Mouse (Mus musculus): Measurements from ENCODE around the gene Pdk3. TPM values are rescaled to one million over a fixed set of nuclear protein-coding genes. Genes with fewer than 3 reads are reported as not detected.

The Pdk3 gene
- polyA plus RNA-seq, 2 experiments: 31.0 to 56.7 TPM

- no peak for TF ChIP-seq POLR2A (IDR thresholded peaks at IDR 0.05; ENCODE audit: borderline replicate concordance, extremely low read depth, insufficient read depth, insufficient read length)
- Histone ChIP-seq H3K4me3 (replicated peaks; ENCODE audit: low read length) (no peak overlapping the region), H3K36me3 (ENCODE audit: control insufficient read depth, insufficient read depth, low read length) (0 out of 2 replicates have a peak, but pooled peaks cover 2% of the 10 kb centered on the region), H3K4me2 (replicated peaks; ENCODE audit: low read depth, low read length, severe bottlenecking) (no peak overlapping the region), H3K4me1 (ENCODE audit: control insufficient read depth, insufficient read depth, low read length) (no peaks in the 10 kb centered on the region), H3K9me3 (ENCODE audit: control insufficient read depth, low read length) (no peaks in the 10 kb centered on the region), H3K9ac (ENCODE audit: low read depth, low read length, severe bottlenecking) (no peak overlapping the region), H3K27ac (replicated peaks; ENCODE audit: low read depth, low read length) (no peak overlapping the region), H3K27me3 (ENCODE audit: control insufficient read depth, insufficient read depth, low read length) (no peaks in the 10 kb centered on the region)
- no peak for ATAC-seq (ENCODE audit: low FRiP score, low read depth)
- no peak for DNase-seq (ENCODE audit: low spot score)
- 81% methylated on average over 3 of the region's 3 CpGs for WGBS
Measured at GRCm38 (mm10) chrX:93760770-93761169, 71.2 kb downstream of the Pdk3 start.

GRCm38 (mm10) chrX:93756867-93757455 is 75.0 kb downstream of the Pdk3 start:
- TF ChIP-seq POLR2A (IDR thresholded peaks at IDR 0.05; ENCODE audit: borderline replicate concordance, extremely low read depth, insufficient read depth, insufficient read length): no peak
- Histone ChIP-seq H3K27ac (replicated peaks; ENCODE audit: low read depth, low read length) (no peak overlapping the region), H3K9ac (ENCODE audit: low read depth, low read length, severe bottlenecking) (no peak overlapping the region), H3K9me3 (ENCODE audit: control insufficient read depth, low read length) (no peaks in the 10 kb centered on the region), H3K4me3 (replicated peaks; ENCODE audit: low read length) (no peak overlapping the region), H3K36me3 (ENCODE audit: control insufficient read depth, insufficient read depth, low read length) (no peaks in the 10 kb centered on the region), H3K4me1 (ENCODE audit: control insufficient read depth, insufficient read depth, low read length) (no peaks in the 10 kb centered on the region), H3K4me2 (replicated peaks; ENCODE audit: low read depth, low read length, severe bottlenecking) (no peak overlapping the region), H3K27me3 (ENCODE audit: control insufficient read depth, insufficient read depth, low read length) (no peaks in the 10 kb centered on the region)
- WGBS: 62% methylated on average over 7 of the region's 7 CpGs
- DNase-seq (ENCODE audit: low spot score): no peak
- ATAC-seq (ENCODE audit: low FRiP score, low read depth): no peak

- no peaks in the 10 kb centered on the region for H3K27me3 ChIP-seq (ENCODE audit: control insufficient read depth, insufficient read depth, low read length)
- TF ChIP-seq POLR2A (IDR thresholded peaks at IDR 0.05; ENCODE audit: borderline replicate concordance, extremely low read depth, insufficient read depth, insufficient read length): no peak
- 63% methylated on average over 11 of the region's 11 CpGs for WGBS
- ATAC-seq (ENCODE audit: low FRiP score, low read depth) (no peak), DNase-seq (ENCODE audit: low spot score) (no peak)
- H3K36me3 ChIP-seq (ENCODE audit: control insufficient read depth, insufficient read depth, low read length): no peaks in the 10 kb centered on the region
- H3K9ac ChIP-seq (ENCODE audit: low read depth, low read length, severe bottlenecking): no peak overlapping the region
- H3K4me1 ChIP-seq (ENCODE audit: control insufficient read depth, insufficient read depth, low read length): no peaks in the 10 kb centered on the region
- H3K4me3 ChIP-seq (replicated peaks; ENCODE audit: low read length): no peak overlapping the region
- no peak overlapping the region for H3K4me2 ChIP-seq (replicated peaks; ENCODE audit: low read depth, low read length, severe bottlenecking)
- H3K9me3 ChIP-seq (ENCODE audit: control insufficient read depth, low read length): no peaks in the 10 kb centered on the region
- no peak overlapping the region for H3K27ac ChIP-seq (replicated peaks; ENCODE audit: low read depth, low read length)
Measured at GRCm38 (mm10) chrX:93755210-93755842, 76.7 kb downstream of the Pdk3 start.

GRCm38 (mm10) chrX:93750566-93750965 is 81.4 kb downstream of the Pdk3 start:
- 92% methylated on average over 6 of the region's 6 CpGs for WGBS
- H3K9me3 ChIP-seq (ENCODE audit: control insufficient read depth, low read length): no peaks in the 10 kb centered on the region
- H3K4me1 ChIP-seq (ENCODE audit: control insufficient read depth, insufficient read depth, low read length): no peaks in the 10 kb centered on the region
- H3K27me3 ChIP-seq (ENCODE audit: control insufficient read depth, insufficient read depth, low read length): no peaks in the 10 kb centered on the region
- no peak overlapping the region for H3K4me3 ChIP-seq (replicated peaks; ENCODE audit: low read length)
- ATAC-seq (ENCODE audit: low FRiP score, low read depth): no peak
- no peak overlapping the region for H3K27ac ChIP-seq (replicated peaks; ENCODE audit: low read depth, low read length)
- no peak for DNase-seq (ENCODE audit: low spot score)
- TF ChIP-seq POLR2A (IDR thresholded peaks at IDR 0.05; ENCODE audit: borderline replicate concordance, extremely low read depth, insufficient read depth, insufficient read length): no peak
- H3K9ac ChIP-seq (ENCODE audit: low read depth, low read length, severe bottlenecking): no peak overlapping the region
- no peaks in the 10 kb centered on the region for H3K36me3 ChIP-seq (ENCODE audit: control insufficient read depth, insufficient read depth, low read length)
- no peak overlapping the region for H3K4me2 ChIP-seq (replicated peaks; ENCODE audit: low read depth, low read length, severe bottlenecking)

- 100% methylated on average over 1 of the region's 1 CpGs for WGBS
- no peaks in the 10 kb centered on the region for H3K36me3 ChIP-seq (ENCODE audit: control insufficient read depth, insufficient read depth, low read length)
- no peaks in the 10 kb centered on the region for H3K4me1 ChIP-seq (ENCODE audit: control insufficient read depth, insufficient read depth, low read length)
- no peaks in the 10 kb centered on the region for H3K27me3 ChIP-seq (ENCODE audit: control insufficient read depth, insufficient read depth, low read length)
- H3K9ac ChIP-seq (ENCODE audit: low read depth, low read length, severe bottlenecking): no peak overlapping the region
- no peak overlapping the region for H3K4me2 ChIP-seq (replicated peaks; ENCODE audit: low read depth, low read length, severe bottlenecking)
- no peak overlapping the region for H3K27ac ChIP-seq (replicated peaks; ENCODE audit: low read depth, low read length)
- no peaks in the 10 kb centered on the region for H3K9me3 ChIP-seq (ENCODE audit: control insufficient read depth, low read length)
- no peak for TF ChIP-seq POLR2A (IDR thresholded peaks at IDR 0.05; ENCODE audit: borderline replicate concordance, extremely low read depth, insufficient read depth, insufficient read length)
- DNase-seq (ENCODE audit: low spot score) (no peak), ATAC-seq (ENCODE audit: low FRiP score, low read depth) (no peak)
- no peak overlapping the region for H3K4me3 ChIP-seq (replicated peaks; ENCODE audit: low read length)
Measured at GRCm38 (mm10) chrX:93749165-93749564, 82.8 kb downstream of the Pdk3 start.

Measured in limb, embryonic 14.5 days (tissue).